Mouse (Mus musculus): ENCODE measurements around the gene F2r. TPM values are rescaled to one million over a fixed set of nuclear protein-coding genes. Genes with fewer than 3 reads are reported as not detected.

F2r gene
- total RNA-seq (2012; rRNA removed): 94.1 and 113 TPM in 2 replicates

DNA sequence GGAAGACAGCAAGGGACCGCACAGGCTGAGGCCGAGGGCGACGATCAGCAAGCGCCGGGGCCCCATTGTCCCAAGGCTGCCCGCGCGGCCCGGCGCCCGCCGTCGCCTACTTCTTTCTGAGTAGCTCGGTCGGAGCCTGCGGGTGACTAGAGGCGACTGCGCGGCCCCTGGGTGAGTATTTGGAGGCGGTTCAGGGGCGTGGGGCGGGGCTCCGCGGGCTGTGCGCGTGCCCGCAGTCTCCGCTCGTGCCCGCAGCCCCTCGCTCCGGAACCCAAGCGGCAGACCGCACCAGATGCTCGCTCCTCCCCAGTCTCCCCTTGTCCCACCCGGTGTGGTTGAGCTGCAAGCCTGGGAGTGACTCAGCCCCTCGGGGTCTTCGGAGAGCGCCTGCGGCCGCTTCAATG lies at the start of gene F2r:
F2r (minus strand) TSS at position 179 of the 404 bp plus-strand sequence.
- H3K9ac ChIP-seq (ENCODE audit: insufficient read depth, low read depth, low read length, poor library complexity, severe bottlenecking): peak within 1 kb of the TSS; percentile 79
- no peaks in the 10 kb centered on the region; the same call in 1 of the 2 replicates for H3K36me3 ChIP-seq (ENCODE audit: control insufficient read depth, insufficient read depth, low read length, poor library complexity, severe bottlenecking)
- peak within 1 kb of the TSS; percentile 77 to 87 for H3K4me3 ChIP-seq (ENCODE audit: insufficient read depth in 1 of 2, low read depth in 1 of 2, low read length in 2 of 2, poor library complexity in 1 of 2, severe bottlenecking in 1 of 2)
- no peaks in the 10 kb centered on the region for H3K9me3 ChIP-seq (ENCODE audit: control insufficient read depth, insufficient read depth, low read depth, low read length)
- peak; percentile 65 for DNase-seq (ENCODE audit: low read depth, low spot score)
- in situ Hi-C loops (cut with MboI; ENCODE audit: low sequenced_read_pairs in 2 of 2, unreplicated experiment in 2 of 2): no loop called here
- TF ChIP-seq MAFK (IDR thresholded peaks at IDR 0.05; ENCODE audit: insufficient read depth, low read depth, low read length) (0 out of 2 replicates have a peak, but pooled peaks have one; percentile 4), HCFC1 (IDR thresholded peaks at IDR 0.05; ENCODE audit: borderline replicate concordance, insufficient read depth, low read length) (0 out of 2 replicates have a peak, but pooled peaks have one; percentile 29), ZNF384 (IDR thresholded peaks at IDR 0.05; ENCODE audit: low read depth, low read length) (no peak), ZC3H11A (IDR thresholded peaks at IDR 0.05; ENCODE audit: borderline replicate concordance, low read depth, low read length) (no peak), CHD2 (IDR thresholded peaks at IDR 0.05; ENCODE audit: low read depth, low read length) (no peak)
- no peak within 1 kb of the TSS for H3K27ac ChIP-seq (ENCODE audit: insufficient read depth, low read depth, low read length, poor library complexity, severe bottlenecking)
- 0 out of 4 replicates have a peak, but pooled peaks cover 0 to 2% of the 10 kb centered on the region in 2 experiments for H3K4me1 ChIP-seq (ENCODE audit: control insufficient read depth in 2 of 2, insufficient read depth in 2 of 2, low read length in 2 of 2, poor library complexity in 1 of 2)

DNA sequence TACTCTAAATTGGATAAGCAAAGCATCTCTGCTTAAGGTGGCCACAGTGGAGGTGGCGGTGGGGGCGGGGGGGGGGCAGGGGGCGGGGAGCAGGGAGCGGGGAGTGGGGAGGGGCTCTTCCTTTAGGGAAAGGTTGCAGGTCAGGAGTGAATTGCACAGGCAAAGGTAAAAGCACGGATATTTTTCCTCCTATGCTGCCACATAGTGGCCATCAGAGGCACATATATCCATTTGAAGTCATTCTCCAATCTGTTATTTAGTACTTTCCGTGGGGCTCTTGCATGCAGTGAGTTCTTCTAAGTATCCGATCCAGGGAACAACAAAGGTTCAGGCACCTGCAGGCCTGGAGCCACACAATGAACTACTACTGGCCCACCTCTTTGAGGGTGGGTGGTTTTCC lies 49.0 kb upstream of the F2r start:
- Histone ChIP-seq H3K9me3 (ENCODE audit: control insufficient read depth, insufficient read depth, low read depth, low read length) (no peaks in the 10 kb centered on the region), H3K4me1 (ENCODE audit: control insufficient read depth in 2 of 2, insufficient read depth in 2 of 2, low read length in 2 of 2, poor library complexity in 1 of 2) (no peaks in the 10 kb centered on the region), H3K27ac (ENCODE audit: insufficient read depth, low read depth, low read length, poor library complexity, severe bottlenecking) (no peak overlapping the region), H3K9ac (ENCODE audit: insufficient read depth, low read depth, low read length, poor library complexity, severe bottlenecking) (no peak overlapping the region), H3K4me3 (ENCODE audit: insufficient read depth in 1 of 2, low read depth in 1 of 2, low read length in 2 of 2, poor library complexity in 1 of 2, severe bottlenecking in 1 of 2) (no peak overlapping the region), H3K36me3 (ENCODE audit: control insufficient read depth, insufficient read depth, low read length, poor library complexity, severe bottlenecking) (peaks cover 2% of the 10 kb centered on the region; the same call in 1 of the 2 replicates)
- no peak for DNase-seq (ENCODE audit: low read depth, low spot score)
- in situ Hi-C loops (cut with MboI; ENCODE audit: low sequenced_read_pairs in 2 of 2, unreplicated experiment in 2 of 2): no loop called here
- TF ChIP-seq ZC3H11A (IDR thresholded peaks at IDR 0.05; ENCODE audit: borderline replicate concordance, low read depth, low read length): no peak
- no peak for TF ChIP-seq ZNF384 (IDR thresholded peaks at IDR 0.05; ENCODE audit: low read depth, low read length)
- no peak for TF ChIP-seq CHD2 (IDR thresholded peaks at IDR 0.05; ENCODE audit: low read depth, low read length)
- no peak for TF ChIP-seq HCFC1 (IDR thresholded peaks at IDR 0.05; ENCODE audit: borderline replicate concordance, insufficient read depth, low read length)
- no peak for TF ChIP-seq MAFK (IDR thresholded peaks at IDR 0.05; ENCODE audit: insufficient read depth, low read depth, low read length)

DNA sequence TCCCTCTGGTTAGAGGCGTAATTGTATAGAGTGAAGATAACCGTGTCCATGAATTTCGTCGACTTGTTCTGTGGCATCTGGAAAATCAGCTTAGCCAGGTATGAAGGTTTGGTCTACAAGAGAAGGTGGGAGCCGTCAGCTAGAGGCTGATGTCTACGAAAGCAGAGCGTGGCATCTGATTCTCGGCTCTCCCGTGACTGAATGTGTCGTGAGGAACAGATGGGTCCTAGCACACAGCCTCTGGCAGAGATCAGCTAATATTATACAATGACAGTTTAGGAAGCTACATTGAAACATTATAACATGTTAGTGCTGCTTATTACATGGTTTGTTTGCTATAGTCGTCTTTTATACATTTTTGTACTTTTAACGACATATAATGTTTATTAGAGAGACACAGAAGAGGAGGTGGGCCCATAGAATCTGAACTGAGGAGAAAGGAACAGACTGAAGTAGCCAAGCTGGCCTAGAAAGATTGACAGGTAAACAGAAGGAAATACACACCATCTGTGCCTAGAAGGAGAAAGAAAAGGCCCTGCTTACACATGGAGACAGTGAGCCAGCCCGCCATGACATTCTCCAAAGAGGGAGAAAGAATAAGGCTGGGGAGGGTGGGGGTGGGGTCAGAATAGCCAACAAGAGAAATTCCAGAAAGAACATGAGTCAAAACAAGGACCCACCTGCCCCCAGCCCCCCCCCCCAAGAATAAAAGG lies 47.5 kb upstream of the F2r start:
- Histone ChIP-seq H3K27ac (ENCODE audit: insufficient read depth, low read depth, low read length, poor library complexity, severe bottlenecking) (no peak overlapping the region), H3K9ac (ENCODE audit: insufficient read depth, low read depth, low read length, poor library complexity, severe bottlenecking) (no peak overlapping the region), H3K9me3 (ENCODE audit: control insufficient read depth, insufficient read depth, low read depth, low read length) (no peaks in the 10 kb centered on the region), H3K36me3 (ENCODE audit: control insufficient read depth, insufficient read depth, low read length, poor library complexity, severe bottlenecking) (peaks cover 2% of the 10 kb centered on the region; the same call in 1 of the 2 replicates), H3K4me3 (ENCODE audit: insufficient read depth in 1 of 2, low read depth in 1 of 2, low read length in 2 of 2, poor library complexity in 1 of 2, severe bottlenecking in 1 of 2) (no peak overlapping the region), H3K4me1 (ENCODE audit: control insufficient read depth in 2 of 2, insufficient read depth in 2 of 2, low read length in 2 of 2, poor library complexity in 1 of 2) (0 out of 4 replicates have a peak, but pooled peaks cover 0 to 3% of the 10 kb centered on the region in 2 experiments)
- in situ Hi-C loops (cut with MboI; ENCODE audit: low sequenced_read_pairs in 2 of 2, unreplicated experiment in 2 of 2): no loop called here
- TF ChIP-seq ZNF384 (IDR thresholded peaks at IDR 0.05; ENCODE audit: low read depth, low read length): no peak
- DNase-seq (ENCODE audit: low read depth, low spot score): no peak

DNA sequence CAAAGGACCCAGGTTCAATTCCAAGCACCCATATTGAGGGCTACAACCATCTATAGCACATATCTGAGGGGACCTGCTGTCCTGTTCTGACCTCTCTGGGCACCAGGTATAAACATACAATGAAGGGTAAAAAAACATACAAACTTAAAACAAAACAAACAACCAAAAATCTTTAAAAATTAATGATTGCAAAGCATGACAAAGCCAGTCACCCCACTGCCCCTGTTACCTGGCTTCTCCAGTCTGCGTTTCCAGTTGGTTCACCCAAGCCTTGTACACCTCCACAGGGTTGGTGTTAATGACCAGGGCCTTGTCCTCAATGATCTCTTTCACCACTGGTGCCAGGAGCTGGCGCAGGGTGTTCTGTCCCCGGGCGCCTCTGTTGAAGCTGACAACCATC lies 45.5 kb upstream of the F2r start:
- DNase-seq (ENCODE audit: low read depth, low spot score): no peak
- TF ChIP-seq ZNF384 (IDR thresholded peaks at IDR 0.05; ENCODE audit: low read depth, low read length) (no peak), HCFC1 (IDR thresholded peaks at IDR 0.05; ENCODE audit: borderline replicate concordance, insufficient read depth, low read length) (no peak), ZC3H11A (IDR thresholded peaks at IDR 0.05; ENCODE audit: borderline replicate concordance, low read depth, low read length) (no peak), MAFK (IDR thresholded peaks at IDR 0.05; ENCODE audit: insufficient read depth, low read depth, low read length) (no peak), CHD2 (IDR thresholded peaks at IDR 0.05; ENCODE audit: low read depth, low read length) (no peak)
- in situ Hi-C loops (cut with MboI; ENCODE audit: low sequenced_read_pairs in 2 of 2, unreplicated experiment in 2 of 2): no loop called here
- Histone ChIP-seq H3K4me3 (ENCODE audit: insufficient read depth in 1 of 2, low read depth in 1 of 2, low read length in 2 of 2, poor library complexity in 1 of 2, severe bottlenecking in 1 of 2) (no peak overlapping the region), H3K4me1 (ENCODE audit: control insufficient read depth in 2 of 2, insufficient read depth in 2 of 2, low read length in 2 of 2, poor library complexity in 1 of 2) (peaks cover 0 to 3% of the 10 kb centered on the region in 2 experiments; a peak in 1 of 4 replicates), H3K9ac (ENCODE audit: insufficient read depth, low read depth, low read length, poor library complexity, severe bottlenecking) (no peak overlapping the region), H3K27ac (ENCODE audit: insufficient read depth, low read depth, low read length, poor library complexity, severe bottlenecking) (no peak overlapping the region), H3K9me3 (ENCODE audit: control insufficient read depth, insufficient read depth, low read depth, low read length) (no peaks in the 10 kb centered on the region), H3K36me3 (ENCODE audit: control insufficient read depth, insufficient read depth, low read length, poor library complexity, severe bottlenecking) (peaks cover 2% of the 10 kb centered on the region; the same call in 1 of the 2 replicates)
